Mouse (Mus musculus): ENCODE data around the gene Grik3.

- TF ChIP-seq CTCF (IDR thresholded peaks at IDR 0.05; ENCODE audit: low read depth) (no peak), EP300 (optimal IDR thresholded peaks at IDR 0.05) (no peak)
Measured at GRCm38 (mm10) chr4:125538301-125538965, 47.9 kb downstream of the Grik3 start.
